Mouse (Mus musculus) brain, adult 2 months (tissue): Measurements from ENCODE around the gene Fndc7.

Source experiments
- DNase-seq: peaks from one replicate; pipeline ENCODE4 v3.0.0; 2011; ENCODE audit warnings: low read depth, low spot score

The Fndc7 gene

GRCm38 (mm10) chr3:108889908-108890307 lies at the start of gene Fndc7:
Fndc7 (minus strand) TSS chr3:108890008.
- no peak for DNase-seq

GRCm38 (mm10) chr3:108939573-108939972 lies 49.8 kb upstream of the Fndc7 start, which contains the start of gene Henmt1:
Henmt1 (plus strand) TSS chr3:108939873.
- DNase-seq = no peak

- DNase-seq = no peak
Observed at GRCm38 (mm10) chr3:108938691-108939090, 48.9 kb upstream of the Fndc7 start.

DNA sequence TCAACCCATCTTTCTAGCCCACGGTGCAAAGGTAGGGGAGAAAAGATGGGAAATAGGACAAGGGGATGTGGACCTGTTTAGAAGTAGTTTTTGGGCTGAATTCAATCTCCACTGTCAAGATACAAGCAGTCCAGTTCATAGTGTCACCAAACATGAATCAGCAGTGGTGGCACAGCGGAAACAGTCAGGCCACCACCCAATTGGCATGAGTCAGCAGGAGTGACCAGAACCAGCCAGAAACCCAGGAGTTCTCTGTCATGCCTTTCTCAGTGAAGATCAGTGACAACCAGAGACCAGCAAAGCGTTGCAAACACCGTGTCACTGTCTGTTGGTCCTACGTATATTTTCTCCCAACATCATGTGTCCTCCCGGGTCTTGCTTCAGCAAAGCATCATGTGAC lies 43.7 kb upstream of the Fndc7 start:
- no peak for DNase-seq

DNA sequence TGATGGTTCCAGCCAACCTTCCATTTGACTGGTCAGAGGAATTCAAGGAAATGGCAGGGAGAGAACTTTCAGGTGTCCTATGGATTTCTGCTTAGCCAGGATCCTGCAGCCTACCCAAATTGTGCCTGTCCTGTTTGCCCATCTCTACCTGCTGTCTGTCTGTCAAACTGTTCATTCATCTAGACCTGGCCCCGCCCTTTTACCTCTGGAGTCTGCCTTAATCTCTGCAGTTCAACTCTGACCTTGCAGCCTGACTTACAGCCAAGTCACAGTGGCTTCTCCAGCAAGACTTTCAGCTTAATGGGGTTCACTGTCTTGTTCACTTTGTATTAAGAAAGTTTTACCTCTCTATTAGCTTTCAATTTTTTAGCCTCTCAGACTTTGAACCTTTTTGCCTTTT lies 36.5 kb upstream of the Fndc7 start:
- no peak for DNase-seq

DNA sequence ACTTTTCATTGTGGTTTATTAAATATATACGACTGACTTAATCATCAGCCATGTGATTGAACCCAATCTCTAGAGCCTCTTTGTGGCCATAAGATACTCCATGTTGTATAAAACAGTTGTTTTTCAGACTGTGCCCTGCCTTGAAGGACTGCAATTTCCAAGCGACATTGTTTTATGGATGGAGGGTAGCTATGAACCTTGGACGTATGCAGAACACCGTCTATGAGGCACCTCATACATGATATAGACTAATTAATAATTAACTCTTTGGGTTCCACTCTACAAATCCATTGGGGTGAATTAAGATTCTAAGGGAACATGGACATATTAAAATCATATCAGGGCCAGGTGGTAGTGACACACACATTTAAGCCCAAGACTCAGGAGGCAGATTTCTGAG lies 35.9 kb upstream of the Fndc7 start:
- no peak for DNase-seq

DNA sequence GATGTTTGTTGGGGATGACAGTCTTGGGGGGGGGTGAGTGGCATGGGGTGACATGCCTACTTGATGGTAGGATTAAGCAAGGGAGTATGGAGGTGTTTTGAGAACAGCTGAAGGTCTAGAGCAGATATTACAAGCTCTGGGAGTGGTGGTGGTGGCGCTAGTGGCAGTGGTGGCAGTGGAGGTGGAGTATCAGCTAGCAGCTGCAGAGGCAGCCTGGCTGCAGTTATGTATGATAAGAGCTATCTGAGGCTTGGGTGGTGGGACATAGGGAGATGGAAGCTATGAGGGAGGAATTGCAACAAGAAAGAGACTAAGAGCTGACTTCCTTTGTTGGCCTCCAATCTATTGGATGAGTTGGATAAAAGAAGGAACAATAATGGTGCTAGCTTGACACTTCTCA lies 32.0 kb upstream of the Fndc7 start:
- no peak for DNase-seq

DNA sequence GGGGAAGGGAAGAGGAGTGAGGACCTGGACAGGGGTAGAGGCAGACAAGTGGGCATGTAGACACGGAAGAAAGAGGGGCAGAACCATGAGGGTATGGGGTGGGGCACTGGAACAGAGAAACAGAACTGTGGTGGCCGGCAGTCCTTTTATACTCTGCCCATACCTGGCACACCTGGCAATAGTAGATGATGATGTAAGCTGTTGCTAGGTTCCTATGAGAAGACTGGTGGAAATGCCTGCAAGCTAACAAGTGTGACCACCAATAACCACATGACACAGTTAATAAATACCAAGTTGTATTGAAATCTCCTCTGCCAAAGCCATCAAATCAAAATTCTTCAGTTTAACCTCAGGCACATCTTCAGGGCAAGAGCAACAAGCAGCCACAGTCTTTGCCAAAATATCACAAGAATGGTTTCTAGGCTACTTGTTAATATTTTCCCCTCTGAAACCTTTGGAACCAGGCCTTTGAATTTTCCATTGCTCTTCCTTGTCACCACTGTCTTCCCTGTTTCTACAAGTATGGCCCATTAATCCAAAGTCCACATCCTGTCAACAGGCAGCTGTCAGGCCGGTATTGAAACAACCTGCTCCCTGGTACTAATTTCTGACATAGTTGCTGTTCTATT lies 30.7 kb upstream of the Fndc7 start:
- no peak for DNase-seq

- DNase-seq = no peak
Observed at GRCm38 (mm10) chr3:108918852-108919251, 29.0 kb upstream of the Fndc7 start.

GRCm38 (mm10) chr3:108917986-108918385 lies 28.2 kb upstream of the Fndc7 start:
- no peak for DNase-seq

- DNase-seq = peak; percentile 21
Observed at GRCm38 (mm10) chr3:108916857-108917256, 27.0 kb upstream of the Fndc7 start.

DNA sequence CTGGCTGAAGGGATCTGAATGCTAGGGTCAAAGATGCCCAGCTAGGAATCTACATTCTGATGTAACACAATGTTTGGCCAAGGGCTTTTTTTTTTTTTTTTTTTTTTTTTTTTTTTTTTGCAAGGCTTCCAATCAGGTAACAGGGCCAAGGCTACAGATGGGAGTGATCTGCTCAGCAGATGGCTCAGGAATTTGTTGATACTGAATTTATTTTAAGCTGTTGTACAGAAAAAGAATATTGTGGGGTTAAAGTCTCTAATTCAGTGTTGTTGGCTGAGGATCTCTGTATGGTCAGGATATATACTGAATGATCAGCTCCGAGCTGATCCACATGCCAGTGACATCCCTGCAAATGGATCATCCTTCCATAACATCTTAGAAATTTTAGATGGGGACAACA lies 26.2 kb upstream of the Fndc7 start:
- peak; percentile 94 for DNase-seq

DNA sequence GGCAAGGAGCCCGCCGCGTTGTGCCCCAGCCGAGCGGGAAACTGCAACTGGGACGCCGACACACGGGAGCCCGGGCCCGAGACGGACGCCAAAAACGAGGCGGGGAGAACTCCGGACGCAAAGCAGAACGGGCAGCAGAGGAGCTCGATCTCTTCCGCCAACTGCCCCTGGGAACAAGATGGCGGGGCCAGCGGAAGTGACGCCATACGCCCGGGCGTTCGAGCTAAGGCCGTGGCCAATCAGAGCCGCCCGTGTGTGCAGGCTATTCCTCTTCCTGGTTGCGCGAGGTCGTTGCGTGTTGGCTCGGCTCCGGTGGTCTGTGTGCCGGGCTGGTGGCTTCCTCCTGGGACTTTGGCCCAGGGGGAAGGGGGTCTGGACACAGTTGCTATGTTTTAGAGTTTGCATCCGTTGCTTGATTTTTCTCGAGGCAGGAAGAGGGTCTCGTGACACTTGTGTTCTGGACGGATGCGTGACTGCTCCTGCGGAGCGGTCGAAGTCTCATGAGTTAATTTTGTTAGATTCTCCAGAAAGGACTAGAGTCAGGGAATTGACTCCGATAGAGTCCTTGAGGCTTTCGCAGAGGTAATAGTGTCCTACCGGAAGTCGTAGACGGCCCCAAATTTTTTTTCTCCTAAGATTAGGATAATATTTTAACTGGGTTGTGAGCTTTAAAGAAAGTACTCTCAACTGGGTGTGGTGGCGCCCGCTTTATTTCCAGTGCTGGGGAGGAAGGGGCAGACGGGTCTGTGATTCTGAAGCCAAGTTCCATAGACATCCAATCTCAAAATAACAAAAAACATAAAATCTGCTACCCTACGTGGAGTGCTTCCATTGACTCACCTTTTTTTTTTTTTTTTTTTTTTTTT lies 22.0 kb upstream of the Fndc7 start, which contains the start of gene Prpf38b:
Gene Prpf38b, minus strand, starts transcription at position 180 of the 866 bp plus-strand sequence.
- DNase-seq = peak; percentile 99

- peak; percentile 78 for DNase-seq
Observed at GRCm38 (mm10) chr3:108911081-108911547, 21.3 kb upstream of the Fndc7 start.

DNA sequence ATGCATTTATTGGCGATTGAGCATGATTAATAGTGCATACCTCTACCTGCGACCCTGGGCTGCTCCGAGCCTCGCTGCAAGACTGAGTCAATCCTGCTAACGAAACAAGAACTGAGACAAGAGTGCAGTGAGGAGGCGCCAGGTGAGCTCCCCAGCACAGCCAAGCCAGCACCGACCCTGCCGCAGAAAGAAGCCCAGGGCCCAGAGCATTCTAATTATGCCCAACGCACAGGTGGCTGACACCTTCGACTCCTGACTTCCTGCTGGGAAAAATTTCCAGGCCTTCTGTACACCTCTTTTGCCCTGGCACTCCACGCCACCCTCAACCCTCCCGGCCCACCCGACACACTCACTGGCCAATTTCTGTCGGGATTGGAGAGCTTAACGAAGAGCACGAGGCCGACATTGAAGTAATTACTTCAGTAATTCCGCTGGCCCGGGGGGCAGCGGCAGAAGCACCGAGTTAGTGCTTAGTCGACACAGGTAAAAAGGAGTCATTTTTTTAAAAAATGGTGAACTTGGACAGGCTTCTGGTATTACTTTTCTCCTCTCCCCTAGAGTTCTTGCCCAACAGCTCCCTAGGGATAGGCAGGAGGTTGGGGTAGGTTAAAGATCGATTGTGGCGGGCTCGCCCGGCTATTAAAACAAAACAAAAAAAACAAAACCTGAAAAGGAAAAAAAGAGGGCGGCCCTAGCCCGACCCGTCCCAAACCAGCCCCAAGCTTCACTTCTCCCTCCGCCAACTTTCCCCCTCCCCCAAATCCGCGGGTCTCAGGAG lies 20.7 kb upstream of the Fndc7 start:
- peak; percentile 95 for DNase-seq

DNA sequence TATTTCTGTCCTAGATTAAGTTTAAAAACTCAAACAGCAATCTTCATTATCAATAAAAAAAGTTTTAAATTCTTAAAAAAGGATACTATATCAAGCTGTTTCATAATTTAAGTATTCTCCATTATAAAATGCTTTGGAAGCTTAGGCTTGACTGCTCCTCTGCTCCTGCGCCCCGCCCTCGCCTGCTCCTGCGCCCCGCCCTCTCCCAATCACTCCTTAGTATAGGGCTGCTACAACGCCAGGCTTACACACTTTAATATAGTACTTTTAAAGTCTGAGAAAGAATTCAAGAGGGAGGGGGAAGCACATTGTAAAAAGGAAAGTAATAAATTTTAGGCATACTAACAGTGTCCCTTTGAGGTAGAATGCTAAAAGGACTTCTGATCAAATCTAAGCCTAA lies 13.1 kb upstream of the Fndc7 start:
- DNase-seq = no peak

- DNase-seq = peak; percentile 45
Observed at GRCm38 (mm10) chr3:108902038-108902437, 12.2 kb upstream of the Fndc7 start.

DNA sequence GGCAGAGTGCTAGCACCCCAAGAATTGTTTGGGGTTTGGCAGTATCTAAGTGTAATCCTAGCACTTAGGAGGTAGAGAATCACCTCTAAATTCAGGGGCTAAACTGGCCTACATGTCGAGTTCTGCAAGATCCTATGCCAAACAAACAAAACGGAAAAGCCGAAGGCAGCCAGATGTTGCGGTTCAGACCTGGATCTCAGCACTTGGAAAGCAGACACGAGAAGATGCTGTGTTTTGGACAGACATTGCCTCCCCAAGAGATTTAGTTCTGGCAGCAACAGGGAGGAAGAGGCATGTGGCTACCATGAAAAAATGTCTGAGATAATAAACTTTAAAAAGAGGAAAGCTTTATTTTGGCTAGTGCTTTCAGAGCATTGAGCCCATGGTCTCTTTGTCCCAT lies 10.9 kb upstream of the Fndc7 start:
- DNase-seq = no peak

- DNase-seq = no peak
Observed at GRCm38 (mm10) chr3:108900147-108900546, 10.3 kb upstream of the Fndc7 start.

GRCm38 (mm10) chr3:108898640-108899039 lies 8.8 kb upstream of the Fndc7 start:
- DNase-seq = no peak

GRCm38 (mm10) chr3:108892914-108893313 lies 3.1 kb upstream of the Fndc7 start:
- no peak for DNase-seq

- no peak for DNase-seq
Observed at GRCm38 (mm10) chr3:108892080-108892479, 2.3 kb upstream of the Fndc7 start.
